Mouse (Mus musculus): Measurements from ENCODE around the gene Mrgprd. TPM values are rescaled to one million over a fixed set of nuclear protein-coding genes. Genes with fewer than 3 reads are reported as not detected.

Gene Mrgprd
- polyA plus RNA-seq, 1 experiment from 2014 or later, result not detected

DNA sequence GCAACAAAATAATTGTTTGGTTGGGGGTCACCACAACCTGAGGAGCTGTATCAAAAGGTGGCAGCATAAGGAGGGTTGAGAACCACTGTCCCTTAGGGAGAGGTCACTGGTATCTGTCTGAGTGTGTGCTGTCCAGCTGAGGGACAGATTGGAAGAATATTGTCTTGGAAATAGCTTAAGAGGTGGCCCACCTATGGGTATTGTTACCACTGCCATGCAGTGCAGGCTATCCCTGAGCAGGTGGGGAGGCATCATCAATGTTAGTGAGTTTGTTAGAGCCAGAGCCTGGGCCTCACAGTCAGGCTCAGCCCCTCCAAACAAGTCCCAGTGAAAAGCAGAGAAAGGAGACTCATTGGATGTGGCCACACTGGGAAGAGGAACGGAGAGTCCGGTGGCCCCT is 22.8 kb upstream of the Mrgprd start:
- Histone ChIP-seq H3K4me3 (no peak overlapping the region), H3K27ac (no peak overlapping the region), H3K27me3 (no peaks in the 10 kb centered on the region), H3K9ac (no peak overlapping the region), H3K4me1 (replicated peaks) (no peaks in the 10 kb centered on the region), H3K36me3 (no peaks in the 10 kb centered on the region), H3K9me3 (no peaks in the 10 kb centered on the region), H3K4me2 (no peak overlapping the region)
- WGBS, result 100% methylated on average over 2 of the region's 2 CpGs
- ATAC-seq (ENCODE audit: low FRiP score), result no peak

GRCm38 (mm10) chr7:145292726-145293125 is 21.9 kb upstream of the Mrgprd start:
- no peak for ATAC-seq (ENCODE audit: low FRiP score)
- WGBS, result 65% methylated on average over 2 of the region's 2 CpGs

GRCm38 (mm10) chr7:145293859-145294258 is 20.8 kb upstream of the Mrgprd start:
- Histone ChIP-seq H3K4me1 (replicated peaks) (no peaks in the 10 kb centered on the region), H3K27me3 (no peaks in the 10 kb centered on the region), H3K4me3 (no peak overlapping the region), H3K9ac (no peak overlapping the region), H3K36me3 (no peaks in the 10 kb centered on the region), H3K9me3 (no peaks in the 10 kb centered on the region), H3K27ac (no peak overlapping the region), H3K4me2 (no peak overlapping the region)
- 40% methylated on average over 6 of the region's 6 CpGs for WGBS
- ATAC-seq (ENCODE audit: low FRiP score), result no peak

More at GRCm38 (mm10) chr7:145292726-145293125, 21.9 kb upstream of the Mrgprd start:
- H3K4me2 ChIP-seq, result no peak overlapping the region
- no peaks in the 10 kb centered on the region for H3K27me3 ChIP-seq
- no peak overlapping the region for H3K9ac ChIP-seq
- H3K36me3 ChIP-seq, result no peaks in the 10 kb centered on the region
- no peak overlapping the region for H3K4me3 ChIP-seq
- no peaks in the 10 kb centered on the region for H3K9me3 ChIP-seq
- no peaks in the 10 kb centered on the region for H3K4me1 ChIP-seq (replicated peaks)
- no peak overlapping the region for H3K27ac ChIP-seq

- H3K27ac ChIP-seq, result no peak overlapping the region
- no peak for ATAC-seq (ENCODE audit: low FRiP score)
- H3K36me3 ChIP-seq, result no peaks in the 10 kb centered on the region
- no peak overlapping the region for H3K9ac ChIP-seq
- WGBS, result 66% methylated on average over 3 of the region's 3 CpGs
- peaks cover 15% of the 10 kb centered on the region for H3K4me1 ChIP-seq (replicated peaks)
- H3K27me3 ChIP-seq, result 0 out of 2 replicates have a peak, but pooled peaks cover 4% of the 10 kb centered on the region
- no peak overlapping the region for H3K4me3 ChIP-seq
- H3K4me2 ChIP-seq, result no peak overlapping the region
- H3K9me3 ChIP-seq, result no peaks in the 10 kb centered on the region
Observed at GRCm38 (mm10) chr7:145298666-145299490, 15.8 kb upstream of the Mrgprd start.

DNA sequence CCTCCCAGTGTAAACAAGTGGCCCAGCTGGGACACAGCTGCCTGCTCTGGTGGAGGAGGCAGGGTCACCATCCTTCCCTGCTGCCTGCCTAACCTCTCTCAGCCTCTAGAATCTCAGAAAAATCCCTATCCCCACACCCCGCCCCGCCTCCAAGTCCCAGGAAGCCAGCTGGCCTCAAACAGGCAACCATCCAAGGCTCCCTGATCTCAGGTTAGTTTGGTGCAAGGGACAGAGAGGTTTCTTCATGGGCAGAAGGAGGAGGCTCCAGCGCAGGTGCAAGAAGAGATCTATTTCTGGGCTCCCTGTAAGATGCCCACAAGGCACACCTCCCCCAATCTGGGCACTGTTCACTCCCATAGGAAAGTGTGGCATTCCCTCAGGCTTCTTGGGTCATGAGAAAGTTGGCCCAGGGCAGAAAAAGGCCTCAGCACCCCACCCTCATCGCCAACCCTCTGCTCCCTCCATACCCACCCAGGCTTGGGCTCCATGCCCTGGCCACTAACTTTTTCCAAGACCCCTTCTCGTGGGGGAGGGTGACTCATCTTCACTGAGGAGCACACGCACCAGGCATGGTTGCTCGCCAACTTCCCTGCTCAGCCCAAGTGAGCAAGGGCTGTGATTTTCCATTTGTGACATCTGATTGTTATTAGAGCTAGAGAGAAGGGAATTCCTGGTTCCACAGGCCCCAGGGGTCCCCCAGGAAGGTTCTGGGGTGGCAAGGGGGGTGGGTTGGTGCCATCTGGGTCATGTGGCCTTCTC is 14.9 kb upstream of the Mrgprd start:
- Histone ChIP-seq H3K4me3 (no peak overlapping the region), H3K36me3 (no peaks in the 10 kb centered on the region), H3K27me3 (0 out of 2 replicates have a peak, but pooled peaks cover 4% of the 10 kb centered on the region), H3K4me1 (replicated peaks) (peaks cover 15% of the 10 kb centered on the region), H3K9ac (no peak overlapping the region), H3K9me3 (no peaks in the 10 kb centered on the region), H3K27ac (no peak overlapping the region), H3K4me2 (no peak overlapping the region)
- 65% methylated on average over 7 of the region's 7 CpGs for WGBS
- ATAC-seq (ENCODE audit: low FRiP score), result no peak

DNA sequence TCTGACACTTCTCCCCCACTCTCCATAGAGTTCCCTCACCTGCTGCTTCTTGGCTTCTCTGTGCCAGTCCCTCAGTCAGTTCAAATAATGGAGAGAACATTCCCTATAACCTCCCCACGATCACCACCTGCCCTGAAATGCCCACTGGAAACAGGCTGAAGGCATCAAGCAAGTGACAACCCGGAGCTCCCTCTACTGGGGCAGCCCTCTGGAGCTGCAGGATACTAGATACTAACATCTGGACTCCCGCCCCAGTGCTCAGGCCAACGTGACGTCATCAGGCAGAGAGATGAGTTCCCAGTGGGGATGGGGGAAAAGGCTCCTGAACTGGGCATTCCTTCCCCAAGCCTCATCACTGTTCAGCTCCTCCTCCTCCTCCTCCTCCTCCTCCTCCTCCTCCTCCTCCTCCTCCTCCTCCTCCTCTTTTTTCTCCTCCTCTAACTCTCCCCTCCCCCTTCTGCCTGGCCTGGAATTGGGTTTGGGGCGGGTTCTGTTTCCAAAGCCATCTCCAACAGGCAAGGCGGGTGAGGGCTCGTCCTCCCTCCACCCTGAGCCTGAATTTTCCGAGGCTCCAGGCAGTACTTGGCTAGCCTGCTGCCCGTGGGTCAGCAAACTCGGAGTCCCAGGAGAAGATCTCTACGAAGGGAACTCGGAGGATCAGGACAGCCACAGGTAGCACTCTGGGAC is 14.2 kb upstream of the Mrgprd start, which contains the start of gene Mrgprf:
Gene Mrgprf (plus strand): TSS at position 508 of the 687 bp plus-strand sequence.
- Histone ChIP-seq H3K4me1 (replicated peaks) (peaks cover 15% of the 10 kb centered on the region), H3K4me3 (no peak within 1 kb of the TSS), H3K27me3 (0 out of 2 replicates have a peak, but pooled peaks cover 4% of the 10 kb centered on the region), H3K9me3 (no peaks in the 10 kb centered on the region), H3K9ac (no peak within 1 kb of the TSS), H3K27ac (no peak within 1 kb of the TSS), H3K36me3 (no peaks in the 10 kb centered on the region), H3K4me2 (no peak within 1 kb of the TSS)
- WGBS, result 41% methylated on average over 12 of the region's 13 CpGs
- no peak for ATAC-seq (ENCODE audit: low FRiP score)

GRCm38 (mm10) chr7:145301008-145301340 is 13.7 kb upstream of the Mrgprd start:
- Histone ChIP-seq H3K9me3 (no peaks in the 10 kb centered on the region), H3K27ac (no peak overlapping the region), H3K4me2 (no peak overlapping the region), H3K9ac (no peak overlapping the region), H3K4me3 (no peak overlapping the region), H3K4me1 (replicated peaks) (peaks cover 15% of the 10 kb centered on the region), H3K36me3 (no peaks in the 10 kb centered on the region), H3K27me3 (0 out of 2 replicates have a peak, but pooled peaks cover 4% of the 10 kb centered on the region)
- no peak for ATAC-seq (ENCODE audit: low FRiP score)

GRCm38 (mm10) chr7:145301341-145302005 is 13.2 kb upstream of the Mrgprd start:
- H3K9ac ChIP-seq, result no peak overlapping the region
- no peak overlapping the region for H3K4me2 ChIP-seq
- no peak for ATAC-seq (ENCODE audit: low FRiP score)
- H3K9me3 ChIP-seq, result no peaks in the 10 kb centered on the region
- 91% methylated on average over 6 of the region's 6 CpGs for WGBS
- H3K4me1 ChIP-seq (replicated peaks), result peaks cover 15% of the 10 kb centered on the region
- no peak overlapping the region for H3K27ac ChIP-seq
- H3K4me3 ChIP-seq, result no peak overlapping the region
- no peaks in the 10 kb centered on the region for H3K36me3 ChIP-seq
- 0 out of 2 replicates have a peak, but pooled peaks cover 4% of the 10 kb centered on the region for H3K27me3 ChIP-seq

DNA sequence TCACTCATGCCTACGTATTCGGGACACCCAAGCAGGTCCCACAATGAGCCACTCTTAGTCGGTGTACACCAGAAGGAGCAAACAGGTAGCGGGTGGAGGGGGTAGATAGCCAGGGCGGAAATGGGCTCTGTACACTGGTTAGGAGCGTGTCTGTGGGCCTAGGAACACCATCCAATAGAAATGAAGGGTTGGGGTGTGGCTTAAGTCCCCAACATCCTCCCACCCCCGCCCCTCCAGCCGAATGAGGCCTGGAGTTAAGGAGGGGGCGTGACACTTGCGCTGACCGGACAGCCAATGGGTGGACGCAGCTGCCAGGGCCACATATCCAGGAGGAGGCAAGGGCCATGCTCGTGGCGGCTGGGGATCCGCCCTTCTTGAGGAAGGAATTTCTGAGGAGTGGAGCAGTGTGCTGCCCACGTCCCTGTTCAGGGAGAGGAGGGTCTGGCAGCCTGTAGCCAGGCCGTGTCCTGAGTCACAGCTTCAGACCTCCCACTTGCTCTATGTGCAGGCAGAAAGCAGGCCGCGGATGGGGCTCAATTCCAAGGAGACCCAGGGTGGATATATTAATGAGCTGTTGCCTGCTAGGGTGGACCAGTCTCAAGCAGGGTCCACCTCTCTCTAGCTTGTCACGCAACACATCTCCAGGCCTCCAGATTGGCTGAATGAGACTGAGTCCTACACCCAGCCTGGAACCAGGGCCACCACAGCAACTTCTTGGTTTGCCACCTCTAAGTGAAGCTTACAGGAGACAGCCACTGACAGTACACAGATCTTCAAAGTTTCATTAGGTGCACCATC is 11.9 kb upstream of the Mrgprd start:
- H3K4me1 ChIP-seq (replicated peaks), result peaks cover 15% of the 10 kb centered on the region
- H3K9ac ChIP-seq, result peak overlapping the region; percentile 60; the same call in 1 of the 2 replicates
- 7% methylated on average over 20 of the region's 20 CpGs for WGBS
- H3K27me3 ChIP-seq, result 0 out of 2 replicates have a peak, but pooled peaks cover 4% of the 10 kb centered on the region
- H3K9me3 ChIP-seq, result no peaks in the 10 kb centered on the region
- no peak overlapping the region for H3K27ac ChIP-seq
- H3K4me2 ChIP-seq, result peak overlapping the region; percentile 50
- peak; percentile 83 for ATAC-seq (ENCODE audit: low FRiP score)
- no peaks in the 10 kb centered on the region for H3K36me3 ChIP-seq
- peak overlapping the region; percentile 22 for H3K4me3 ChIP-seq

DNA sequence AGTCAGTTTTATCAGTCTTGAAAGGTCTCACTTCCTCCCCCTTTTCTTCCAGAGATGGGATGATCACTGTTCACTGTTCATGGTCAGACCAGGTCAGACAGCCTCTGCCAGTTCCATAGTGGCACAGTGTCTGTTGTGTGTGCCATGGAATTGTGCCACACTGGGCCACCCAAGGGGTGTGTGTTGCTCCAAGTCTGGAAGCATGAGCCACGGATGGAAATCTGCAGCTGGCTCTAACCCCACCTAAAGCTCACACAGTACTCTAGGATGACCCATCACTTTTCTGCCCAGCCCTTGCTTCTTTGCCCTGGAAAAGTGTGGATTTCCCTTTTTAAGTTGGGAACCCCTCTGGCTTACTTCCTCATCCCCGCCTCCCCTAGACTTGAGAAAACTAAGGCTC is 10.5 kb upstream of the Mrgprd start:
- H3K4me2 ChIP-seq, result no peak overlapping the region
- peaks cover 19% of the 10 kb centered on the region for H3K4me1 ChIP-seq (replicated peaks)
- H3K36me3 ChIP-seq, result no peaks in the 10 kb centered on the region
- no peak overlapping the region for H3K4me3 ChIP-seq
- WGBS, result 87% methylated on average over 2 of the region's 2 CpGs
- 0 out of 2 replicates have a peak, but pooled peaks cover 4% of the 10 kb centered on the region for H3K27me3 ChIP-seq
- no peak overlapping the region for H3K27ac ChIP-seq
- no peaks in the 10 kb centered on the region for H3K9me3 ChIP-seq
- no peak for ATAC-seq (ENCODE audit: low FRiP score)
- no peak overlapping the region for H3K9ac ChIP-seq

DNA sequence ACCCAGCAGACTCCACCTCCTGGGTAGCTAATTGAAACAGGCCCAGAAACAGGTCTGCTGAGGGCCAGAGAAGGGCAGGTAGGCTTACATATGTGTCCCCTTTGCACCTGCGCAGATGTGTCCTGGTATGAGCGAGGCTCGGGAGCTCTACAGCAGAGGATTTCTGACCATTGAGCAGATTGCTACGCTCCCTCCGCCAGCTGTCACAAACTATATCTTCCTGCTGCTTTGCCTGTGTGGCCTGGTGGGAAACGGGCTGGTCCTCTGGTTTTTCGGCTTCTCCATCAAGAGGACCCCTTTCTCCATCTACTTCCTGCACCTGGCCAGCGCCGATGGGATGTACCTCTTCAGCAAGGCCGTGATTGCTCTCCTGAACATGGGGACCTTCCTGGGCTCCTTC is 7.0 kb upstream of the Mrgprd start:
- H3K36me3 ChIP-seq, result no peaks in the 10 kb centered on the region
- H3K4me3 ChIP-seq, result no peak overlapping the region
- H3K9ac ChIP-seq, result no peak overlapping the region
- WGBS, result 92% methylated on average over 10 of the region's 10 CpGs
- no peaks in the 10 kb centered on the region for H3K27me3 ChIP-seq
- H3K9me3 ChIP-seq, result no peaks in the 10 kb centered on the region
- no peak for ATAC-seq (ENCODE audit: low FRiP score)
- no peak overlapping the region for H3K4me2 ChIP-seq
- peaks cover 7% of the 10 kb centered on the region for H3K4me1 ChIP-seq (replicated peaks)
- no peak overlapping the region for H3K27ac ChIP-seq

Measured in hindbrain, embryonic 13.5 days (tissue).